In the genomic region with DNA sequence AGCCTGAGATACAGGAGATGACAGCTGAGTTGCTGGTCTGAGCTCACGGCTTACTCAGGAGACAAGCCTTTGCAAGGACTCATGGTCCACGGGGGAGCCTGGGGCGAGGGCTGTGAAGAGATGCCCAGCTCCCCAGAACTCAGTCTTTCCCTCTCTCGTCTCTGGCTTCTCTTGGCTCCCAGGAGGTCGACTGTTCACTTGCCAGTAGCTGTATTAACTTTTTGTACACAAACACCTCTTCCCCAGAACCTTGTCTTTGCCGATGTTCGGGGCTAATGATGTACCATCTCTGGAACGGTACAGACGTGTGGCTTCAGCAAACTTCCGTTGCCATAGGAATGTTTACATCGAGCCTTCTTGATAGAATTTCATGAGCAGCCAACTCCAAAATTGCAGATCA, we compare ENCODE assay signal across 12 mouse cellular contexts.
"Had no signal": no experiment of that assay in that cellular context is flagged by ENCODE, and none has a peak within 500 bp of the region (broad histone marks: within the 10 kb centered on the region; RNA-seq: fewer than 3 reads in every experiment).

No protein-coding gene starts in this region.

- ATAC-seq: liver, embryonic 12.5 days; midbrain, embryonic 15.5 days had no signal

- DNase-seq: kidney, adult 11 months; kidney, adult 9 months; kidney, postnatal 36 days; layer of hippocampus, adult 9-11 months; layer of hippocampus, postnatal 36 days; spleen, adult 18-20 months; thymus, postnatal 36 days had no signal

- H3K36me3 ChIP-seq: midbrain, embryonic 15.5 days had no signal

- H3K4me3 ChIP-seq: limb, embryonic 15.5 days; liver, embryonic 12.5 days; midbrain, embryonic 15.5 days; neural tube, embryonic 12.5 days had no signal

- H3K9ac ChIP-seq: limb, embryonic 15.5 days; liver, embryonic 12.5 days; midbrain, embryonic 15.5 days; neural tube, embryonic 12.5 days had no signal

- H3K9me3 ChIP-seq: limb, embryonic 15.5 days; liver, embryonic 12.5 days; midbrain, embryonic 15.5 days; neural tube, embryonic 12.5 days had no signal

- H3K27ac ChIP-seq: kidney, postnatal 0 days; limb, embryonic 15.5 days; liver, embryonic 12.5 days; midbrain, embryonic 15.5 days; neural tube, embryonic 12.5 days had no signal

- H3K27me3 ChIP-seq: limb, embryonic 15.5 days; liver, embryonic 12.5 days; midbrain, embryonic 15.5 days; neural tube, embryonic 12.5 days had no signal

- H3K4me1 ChIP-seq: midbrain, embryonic 15.5 days; neural tube, embryonic 12.5 days had no signal

- H3K4me2 ChIP-seq: limb, embryonic 15.5 days; liver, embryonic 12.5 days; midbrain, embryonic 15.5 days; neural tube, embryonic 12.5 days had no signal
